Mouse (Mus musculus): ENCODE data around the gene Cyp2c23. TPM values are rescaled to one million over a fixed set of nuclear protein-coding genes. Genes with fewer than 3 reads are reported as not detected.

Cyp2c23 gene
- polyA plus RNA-seq, 1 experiment from 2014 or later, result 44.5 TPM

DNA sequence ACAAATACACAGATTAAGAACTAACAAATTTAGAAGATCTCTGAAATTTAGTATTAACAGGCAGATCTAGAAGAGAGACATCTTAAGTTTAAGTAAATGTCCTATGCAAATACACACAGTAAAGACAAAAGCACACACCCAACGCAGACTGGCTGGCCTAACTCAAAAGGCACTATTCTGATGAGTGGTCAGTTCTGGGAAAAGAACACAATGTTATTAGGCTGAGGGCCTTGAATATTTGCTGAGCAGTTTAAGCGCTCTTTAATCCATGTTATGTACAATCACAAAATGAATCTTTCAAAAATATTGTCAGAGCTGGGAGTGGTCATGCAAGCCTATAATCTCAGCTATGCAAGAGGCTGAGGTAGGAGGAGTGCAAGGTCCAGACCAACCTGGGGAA lies 35.7 kb upstream of the Cyp2c23 start:
- no peak overlapping the region for H3K4me2 ChIP-seq (ENCODE audit: low read depth, low read length)
- no peaks in the 10 kb centered on the region for H3K27me3 ChIP-seq (ENCODE audit: control insufficient read depth, insufficient read depth, low read depth, low read length)
- WGBS (ENCODE audit: insufficient replicate concordance), result 77% methylated on average over 2 of the region's 2 CpGs
- ATAC-seq (ENCODE audit: low read depth), result no peak
- H3K4me3 ChIP-seq (ENCODE audit: low read depth, low read length), result no peak overlapping the region
- H3K9ac ChIP-seq (ENCODE audit: low read depth, low read length), result no peak overlapping the region
- H3K36me3 ChIP-seq (ENCODE audit: control insufficient read depth, insufficient read depth), result no peaks in the 10 kb centered on the region; the same call in 1 of the 2 replicates
- no peaks in the 10 kb centered on the region for H3K9me3 ChIP-seq (replicated peaks; ENCODE audit: control insufficient read depth, low read length)
- H3K4me1 ChIP-seq (ENCODE audit: control insufficient read depth, low read depth, low read length), result peaks cover 5% of the 10 kb centered on the region
- H3K27ac ChIP-seq (ENCODE audit: low read length), result no peak overlapping the region

DNA sequence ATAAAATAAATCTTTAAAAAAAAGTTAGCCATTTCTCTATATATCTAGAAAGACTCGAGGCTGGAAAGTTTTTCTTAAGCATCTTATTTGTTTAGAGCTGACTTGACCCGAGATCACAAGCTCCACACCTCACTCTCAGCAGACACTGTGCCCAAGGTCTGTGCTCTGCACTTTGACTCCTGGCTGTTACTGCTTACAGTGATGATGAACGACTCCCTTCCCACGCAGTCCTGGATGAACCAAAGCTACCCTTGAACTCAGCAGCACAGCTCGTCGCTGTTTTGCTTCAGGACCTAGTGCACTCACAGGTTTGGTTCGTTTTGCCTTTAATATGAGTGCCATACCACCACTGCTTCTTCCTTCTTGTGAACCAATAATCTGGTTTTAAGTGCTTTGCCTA lies 34.8 kb upstream of the Cyp2c23 start:
- no peaks in the 10 kb centered on the region for H3K27me3 ChIP-seq (ENCODE audit: control insufficient read depth, insufficient read depth, low read depth, low read length)
- H3K4me3 ChIP-seq (ENCODE audit: low read depth, low read length), result no peak overlapping the region
- 49% methylated on average over 7 of the region's 7 CpGs for WGBS (ENCODE audit: insufficient replicate concordance)
- no peak overlapping the region for H3K27ac ChIP-seq (ENCODE audit: low read length)
- H3K9me3 ChIP-seq (replicated peaks; ENCODE audit: control insufficient read depth, low read length), result no peaks in the 10 kb centered on the region
- H3K9ac ChIP-seq (ENCODE audit: low read depth, low read length), result no peak overlapping the region
- H3K4me1 ChIP-seq (ENCODE audit: control insufficient read depth, low read depth, low read length), result peaks cover 5% of the 10 kb centered on the region
- H3K4me2 ChIP-seq (ENCODE audit: low read depth, low read length), result no peak overlapping the region
- ATAC-seq (ENCODE audit: low read depth), result peak; percentile 56
- H3K36me3 ChIP-seq (ENCODE audit: control insufficient read depth, insufficient read depth), result peaks cover 2% of the 10 kb centered on the region; the same call in 1 of the 2 replicates

DNA sequence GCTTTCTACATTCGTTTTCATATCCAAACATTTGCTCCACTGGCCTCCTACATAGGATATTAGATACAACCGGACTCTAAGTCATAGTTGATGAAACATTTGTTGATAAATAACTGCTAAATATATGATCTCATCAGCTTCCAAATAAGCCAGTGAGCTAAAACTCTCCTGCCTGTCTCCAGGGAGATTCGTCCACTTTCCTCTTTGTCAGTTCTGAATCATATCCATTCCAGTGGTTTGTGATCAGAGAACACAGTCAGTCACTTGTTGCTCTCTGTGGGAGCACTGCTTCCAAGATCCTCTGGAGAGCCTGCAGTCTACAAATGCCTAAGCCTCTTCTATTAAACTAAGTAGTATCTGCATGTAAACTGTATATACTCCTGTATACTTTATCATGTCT lies 31.2 kb upstream of the Cyp2c23 start:
- Histone ChIP-seq H3K9ac (ENCODE audit: low read depth, low read length) (no peak overlapping the region), H3K4me2 (ENCODE audit: low read depth, low read length) (no peak overlapping the region), H3K4me3 (ENCODE audit: low read depth, low read length) (no peak overlapping the region), H3K4me1 (ENCODE audit: control insufficient read depth, low read depth, low read length) (no peaks in the 10 kb centered on the region), H3K9me3 (replicated peaks; ENCODE audit: control insufficient read depth, low read length) (no peaks in the 10 kb centered on the region), H3K27ac (ENCODE audit: low read length) (no peak overlapping the region), H3K36me3 (ENCODE audit: control insufficient read depth, insufficient read depth) (peaks cover 2% of the 10 kb centered on the region; the same call in 1 of the 2 replicates), H3K27me3 (ENCODE audit: control insufficient read depth, insufficient read depth, low read depth, low read length) (no peaks in the 10 kb centered on the region)
- 69% methylated on average over 3 of the region's 3 CpGs for WGBS (ENCODE audit: insufficient replicate concordance)
- no peak for ATAC-seq (ENCODE audit: low read depth)

DNA sequence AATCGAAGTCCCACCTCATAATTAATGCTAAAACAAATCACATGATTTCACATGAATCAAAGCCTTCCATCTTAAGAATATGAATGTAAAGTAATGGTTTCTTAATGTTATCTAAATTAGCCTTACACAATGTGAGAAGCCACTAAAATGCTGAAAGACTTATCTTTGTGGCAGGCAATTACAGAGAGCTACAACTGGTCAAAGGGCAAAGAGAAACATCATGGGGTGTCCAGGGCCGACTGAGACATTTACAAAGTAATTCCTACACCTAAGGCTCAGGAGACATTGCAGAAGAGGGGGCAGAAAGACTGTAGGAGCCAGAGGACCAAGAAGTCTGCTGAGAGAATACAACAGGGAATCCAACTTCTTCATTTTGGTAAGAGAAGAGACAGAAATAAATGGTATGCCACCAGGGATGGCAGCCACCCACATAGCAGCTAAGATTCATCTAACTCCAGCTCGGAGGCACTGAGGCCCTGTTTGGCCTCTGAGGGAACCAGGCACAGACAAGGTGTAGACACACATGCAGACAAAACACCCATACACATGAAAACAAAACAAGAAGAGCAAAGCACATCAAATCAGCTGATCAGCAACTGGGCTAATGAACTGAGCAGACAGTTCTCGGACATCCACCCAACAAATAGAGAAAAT lies 26.3 kb upstream of the Cyp2c23 start:
- Histone ChIP-seq H3K4me2 (ENCODE audit: low read depth, low read length) (no peak overlapping the region), H3K4me1 (ENCODE audit: control insufficient read depth, low read depth, low read length) (no peaks in the 10 kb centered on the region), H3K4me3 (ENCODE audit: low read depth, low read length) (no peak overlapping the region), H3K27ac (ENCODE audit: low read length) (no peak overlapping the region), H3K36me3 (ENCODE audit: control insufficient read depth, insufficient read depth) (peaks cover 2% of the 10 kb centered on the region; the same call in 1 of the 2 replicates), H3K9ac (ENCODE audit: low read depth, low read length) (no peak overlapping the region), H3K9me3 (replicated peaks; ENCODE audit: control insufficient read depth, low read length) (no peaks in the 10 kb centered on the region), H3K27me3 (ENCODE audit: control insufficient read depth, insufficient read depth, low read depth, low read length) (no peaks in the 10 kb centered on the region)
- no peak for ATAC-seq (ENCODE audit: low read depth)
- 63% methylated on average over 4 of the region's 4 CpGs for WGBS (ENCODE audit: insufficient replicate concordance)

DNA sequence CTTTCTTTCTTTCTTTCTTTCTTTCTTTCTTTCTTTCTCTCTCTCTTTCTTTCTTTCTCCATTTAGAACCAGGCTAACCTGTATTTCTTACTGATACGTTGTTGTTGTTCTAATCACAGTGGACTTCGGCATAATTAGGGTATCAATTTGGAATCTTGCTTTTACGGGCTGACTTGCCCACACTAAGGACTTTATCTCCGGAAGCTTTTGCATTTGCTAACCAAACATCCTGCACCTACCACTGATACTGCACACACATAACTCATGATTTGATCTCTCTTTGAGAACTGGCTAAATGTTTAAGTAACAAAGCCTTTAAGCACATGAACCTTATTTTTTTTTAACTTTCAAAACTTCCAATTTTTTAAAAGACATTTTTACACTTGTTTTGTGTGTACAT lies 21.4 kb upstream of the Cyp2c23 start:
- H3K9ac ChIP-seq (ENCODE audit: low read depth, low read length), result no peak overlapping the region
- WGBS (ENCODE audit: insufficient replicate concordance), result 49% methylated on average over 4 of the region's 4 CpGs
- H3K27me3 ChIP-seq (ENCODE audit: control insufficient read depth, insufficient read depth, low read depth, low read length), result no peaks in the 10 kb centered on the region
- no peak overlapping the region for H3K4me2 ChIP-seq (ENCODE audit: low read depth, low read length)
- H3K27ac ChIP-seq (ENCODE audit: low read length), result no peak overlapping the region
- ATAC-seq (ENCODE audit: low read depth), result no peak
- no peaks in the 10 kb centered on the region for H3K36me3 ChIP-seq (ENCODE audit: control insufficient read depth, insufficient read depth)
- no peaks in the 10 kb centered on the region for H3K4me1 ChIP-seq (ENCODE audit: control insufficient read depth, low read depth, low read length)
- no peak overlapping the region for H3K4me3 ChIP-seq (ENCODE audit: low read depth, low read length)
- H3K9me3 ChIP-seq (replicated peaks; ENCODE audit: control insufficient read depth, low read length), result no peaks in the 10 kb centered on the region

DNA sequence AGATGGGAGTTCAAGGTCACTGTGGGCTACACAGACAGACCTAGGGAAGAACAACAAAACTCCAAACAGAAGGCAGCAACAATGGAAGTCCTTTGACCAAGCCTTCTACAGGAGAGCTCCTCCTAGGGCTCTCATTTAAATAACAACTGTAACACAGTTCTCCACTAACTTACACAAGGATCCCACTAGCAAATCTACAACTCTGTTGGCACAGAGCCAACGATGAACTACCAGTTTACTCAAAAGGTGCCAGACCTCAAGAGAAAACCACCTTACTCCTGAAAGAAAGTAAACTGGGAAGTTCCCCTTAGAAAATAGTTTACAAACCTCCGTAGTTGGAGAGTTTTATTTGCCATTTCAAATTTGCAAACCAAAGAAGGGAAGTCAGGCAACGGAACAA lies 20.3 kb upstream of the Cyp2c23 start:
- ATAC-seq (ENCODE audit: low read depth), result no peak
- no peaks in the 10 kb centered on the region for H3K27me3 ChIP-seq (ENCODE audit: control insufficient read depth, insufficient read depth, low read depth, low read length)
- no peak overlapping the region for H3K9ac ChIP-seq (ENCODE audit: low read depth, low read length)
- 63% methylated on average over 3 of the region's 3 CpGs for WGBS (ENCODE audit: insufficient replicate concordance)
- H3K4me1 ChIP-seq (ENCODE audit: control insufficient read depth, low read depth, low read length), result no peaks in the 10 kb centered on the region
- H3K36me3 ChIP-seq (ENCODE audit: control insufficient read depth, insufficient read depth), result no peaks in the 10 kb centered on the region
- H3K27ac ChIP-seq (ENCODE audit: low read length), result no peak overlapping the region
- H3K4me3 ChIP-seq (ENCODE audit: low read depth, low read length), result no peak overlapping the region
- H3K9me3 ChIP-seq (replicated peaks; ENCODE audit: control insufficient read depth, low read length), result no peaks in the 10 kb centered on the region
- no peak overlapping the region for H3K4me2 ChIP-seq (ENCODE audit: low read depth, low read length)

DNA sequence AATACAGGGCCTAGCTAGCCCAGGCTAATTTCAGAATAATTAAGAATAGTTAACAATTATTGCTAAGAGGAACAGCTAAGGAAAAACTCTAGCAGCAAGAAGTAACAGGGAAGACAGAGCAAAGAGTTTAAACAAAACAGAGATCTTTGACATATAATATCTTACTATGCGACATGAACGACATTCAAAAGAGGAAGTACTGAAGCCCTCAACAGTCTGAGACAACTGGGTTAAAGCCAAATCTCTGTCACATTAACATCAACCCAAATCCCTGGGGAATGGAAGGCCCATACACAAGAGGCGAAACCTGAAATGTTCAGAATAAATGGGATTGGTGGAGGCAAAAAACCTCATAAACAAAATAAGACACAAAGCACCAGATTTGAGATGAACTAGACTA lies 16.8 kb upstream of the Cyp2c23 start:
- ATAC-seq (ENCODE audit: low read depth), result no peak
- Histone ChIP-seq H3K9ac (ENCODE audit: low read depth, low read length) (no peak overlapping the region), H3K27me3 (ENCODE audit: control insufficient read depth, insufficient read depth, low read depth, low read length) (no peaks in the 10 kb centered on the region), H3K36me3 (ENCODE audit: control insufficient read depth, insufficient read depth) (no peaks in the 10 kb centered on the region), H3K9me3 (replicated peaks; ENCODE audit: control insufficient read depth, low read length) (no peaks in the 10 kb centered on the region), H3K27ac (ENCODE audit: low read length) (no peak overlapping the region), H3K4me3 (ENCODE audit: low read depth, low read length) (no peak overlapping the region), H3K4me2 (ENCODE audit: low read depth, low read length) (no peak overlapping the region), H3K4me1 (ENCODE audit: control insufficient read depth, low read depth, low read length) (no peaks in the 10 kb centered on the region)
- WGBS (ENCODE audit: insufficient replicate concordance), result 59% methylated on average over 3 of the region's 3 CpGs

DNA sequence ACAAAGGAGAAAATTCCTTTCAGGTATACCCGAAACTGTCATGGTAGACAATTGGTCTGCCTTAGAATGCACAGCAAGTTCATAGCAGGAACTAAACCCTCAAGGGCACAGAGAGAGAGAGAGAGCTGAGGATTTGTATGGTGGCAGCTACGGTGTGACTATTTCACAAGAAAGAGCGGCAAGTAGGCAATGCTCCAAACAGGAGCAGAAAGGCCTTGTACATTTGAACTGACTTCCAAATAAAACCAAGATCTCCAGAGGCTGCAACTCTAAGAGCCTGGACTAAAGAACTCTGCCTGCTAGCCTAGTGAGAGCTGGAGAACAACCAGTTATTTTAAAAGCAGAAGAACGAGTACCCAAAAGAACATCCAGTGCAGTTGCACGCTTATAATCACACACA lies 13.1 kb upstream of the Cyp2c23 start:
- H3K36me3 ChIP-seq (ENCODE audit: control insufficient read depth, insufficient read depth), result peaks cover 3% of the 10 kb centered on the region; the same call in 1 of the 2 replicates
- H3K9me3 ChIP-seq (replicated peaks; ENCODE audit: control insufficient read depth, low read length), result no peaks in the 10 kb centered on the region
- no peak overlapping the region for H3K27ac ChIP-seq (ENCODE audit: low read length)
- no peaks in the 10 kb centered on the region for H3K4me1 ChIP-seq (ENCODE audit: control insufficient read depth, low read depth, low read length)
- H3K27me3 ChIP-seq (ENCODE audit: control insufficient read depth, insufficient read depth, low read depth, low read length), result no peaks in the 10 kb centered on the region
- no peak overlapping the region for H3K4me3 ChIP-seq (ENCODE audit: low read depth, low read length)
- WGBS (ENCODE audit: insufficient replicate concordance), result 68% methylated on average over 5 of the region's 5 CpGs
- no peak overlapping the region for H3K9ac ChIP-seq (ENCODE audit: low read depth, low read length)
- ATAC-seq (ENCODE audit: low read depth), result no peak
- H3K4me2 ChIP-seq (ENCODE audit: low read depth, low read length), result no peak overlapping the region

DNA sequence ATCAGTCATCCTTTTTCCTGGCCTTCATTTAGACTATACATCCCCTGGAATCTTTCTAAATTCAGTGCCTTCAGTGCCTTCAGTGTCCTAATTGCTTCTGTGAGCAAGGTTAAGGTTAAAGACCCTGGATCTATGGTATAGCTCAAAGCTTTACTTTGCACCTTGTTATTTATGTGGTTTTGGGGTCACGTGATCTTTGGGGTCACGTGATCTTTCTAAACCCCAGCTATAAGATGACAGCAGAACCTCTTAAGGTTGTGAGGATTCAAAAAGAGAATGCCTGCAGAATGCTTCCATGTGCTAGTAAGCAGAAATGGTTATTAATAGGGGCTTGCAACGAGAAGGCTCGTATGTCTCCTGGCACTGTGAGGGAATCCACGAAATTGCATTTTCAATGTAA lies 4.4 kb upstream of the Cyp2c23 start:
- 73% methylated on average over 5 of the region's 5 CpGs for WGBS (ENCODE audit: insufficient replicate concordance)
- H3K9ac ChIP-seq (ENCODE audit: low read depth, low read length), result no peak overlapping the region
- no peak overlapping the region for H3K4me2 ChIP-seq (ENCODE audit: low read depth, low read length)
- H3K27me3 ChIP-seq (ENCODE audit: control insufficient read depth, insufficient read depth, low read depth, low read length), result no peaks in the 10 kb centered on the region
- ATAC-seq (ENCODE audit: low read depth), result no peak
- no peaks in the 10 kb centered on the region for H3K9me3 ChIP-seq (replicated peaks; ENCODE audit: control insufficient read depth, low read length)
- H3K4me1 ChIP-seq (ENCODE audit: control insufficient read depth, low read depth, low read length), result no peaks in the 10 kb centered on the region
- H3K36me3 ChIP-seq (ENCODE audit: control insufficient read depth, insufficient read depth), result peaks cover 5% of the 10 kb centered on the region
- no peak overlapping the region for H3K4me3 ChIP-seq (ENCODE audit: low read depth, low read length)
- no peak overlapping the region for H3K27ac ChIP-seq (ENCODE audit: low read length)

Data from liver, embryonic 16.5 days (tissue).